Mouse (Mus musculus): Measurements from ENCODE around the gene Zkscan16.
A peak's percentile ranks its signal among the peaks of the same experiment; 100 is the strongest.

The Zkscan16 gene

DNA sequence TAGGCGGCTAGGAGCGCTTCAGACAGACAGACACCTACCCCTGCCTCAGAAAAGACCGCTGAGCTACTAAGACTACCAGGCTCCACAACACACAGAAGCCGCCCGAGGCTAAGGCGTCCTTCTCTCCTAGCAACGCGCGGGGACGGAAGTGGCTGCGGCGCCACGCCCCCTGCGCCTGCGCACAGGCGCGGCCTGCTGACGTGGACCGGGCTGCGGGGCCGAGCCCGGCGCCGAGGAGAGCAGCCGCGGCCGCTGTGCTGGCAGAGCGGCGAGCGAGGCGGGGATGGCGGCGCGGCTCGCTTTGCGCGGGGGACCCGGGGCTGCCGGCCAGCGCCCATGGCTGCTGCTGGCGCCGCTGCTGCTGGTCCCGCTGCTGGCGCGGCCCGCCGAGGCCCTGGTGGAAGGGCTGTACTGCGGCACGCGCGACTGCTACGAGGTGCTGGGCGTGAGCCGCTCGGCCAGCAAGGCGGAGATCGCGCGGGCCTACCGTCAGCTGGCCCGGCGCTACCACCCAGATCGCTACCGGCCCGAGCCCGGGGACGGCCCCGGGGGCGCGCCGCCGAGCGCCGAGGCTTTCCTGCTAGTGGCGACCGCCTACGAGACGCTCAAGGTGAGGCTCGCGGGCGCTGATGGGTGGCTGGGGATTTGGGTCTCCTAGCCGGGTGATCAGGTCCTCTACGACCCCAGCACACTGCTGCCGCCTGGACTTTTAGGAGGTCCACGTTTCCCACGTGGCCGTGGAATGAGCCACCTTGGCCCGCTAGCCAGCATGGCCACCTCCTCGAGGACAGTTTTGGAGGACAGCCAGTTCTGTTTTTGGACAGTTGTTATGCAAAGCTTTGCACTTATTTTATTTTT lies 59.7 kb downstream of the Zkscan16 start, which contains the start of gene Gm20503:
Gene Gm20503 (plus strand): TSS at position 263 of the 858 bp plus-strand sequence.
- peak; percentile 92 for DNase-seq

DNA sequence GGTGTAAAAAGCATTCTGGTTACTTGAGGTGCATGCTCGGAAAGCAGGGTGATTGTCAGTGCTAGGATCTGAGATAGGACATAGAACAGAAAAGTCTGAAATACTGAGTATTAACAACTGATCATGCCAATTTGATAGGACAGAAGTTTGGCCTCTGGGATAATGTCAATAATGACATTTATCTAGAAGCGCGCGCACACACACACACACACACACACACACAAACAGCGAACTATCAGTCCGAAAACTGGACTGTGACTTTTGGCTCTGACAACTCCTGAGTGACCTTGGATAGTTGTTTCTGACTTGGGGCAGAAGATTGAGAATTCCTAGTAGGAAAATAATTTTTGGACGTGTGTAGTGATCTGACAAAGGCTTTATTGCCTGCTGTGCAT lies 60.4 kb downstream of the Zkscan16 start:
- peak; percentile 47 for DNase-seq

DNA sequence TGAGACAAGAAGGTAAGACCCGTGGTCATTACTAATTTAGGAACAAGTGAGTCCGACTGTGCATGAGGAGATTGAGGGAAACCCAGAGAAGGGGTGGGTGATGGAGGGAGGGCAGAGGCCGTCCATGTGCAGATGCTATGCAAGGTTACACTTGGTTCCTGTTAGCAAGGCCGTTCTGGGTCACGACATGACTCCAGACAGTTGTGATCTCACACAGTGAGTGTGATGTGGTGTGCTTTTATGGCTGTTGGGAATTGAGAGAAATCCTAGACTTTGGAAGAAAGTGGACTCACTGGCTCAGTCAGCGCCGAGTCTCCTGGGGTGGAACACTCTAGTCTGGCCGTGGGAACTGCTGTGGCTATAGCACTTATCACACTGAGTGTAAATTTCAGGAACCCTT lies 62.8 kb downstream of the Zkscan16 start:
- no peak for DNase-seq

DNA sequence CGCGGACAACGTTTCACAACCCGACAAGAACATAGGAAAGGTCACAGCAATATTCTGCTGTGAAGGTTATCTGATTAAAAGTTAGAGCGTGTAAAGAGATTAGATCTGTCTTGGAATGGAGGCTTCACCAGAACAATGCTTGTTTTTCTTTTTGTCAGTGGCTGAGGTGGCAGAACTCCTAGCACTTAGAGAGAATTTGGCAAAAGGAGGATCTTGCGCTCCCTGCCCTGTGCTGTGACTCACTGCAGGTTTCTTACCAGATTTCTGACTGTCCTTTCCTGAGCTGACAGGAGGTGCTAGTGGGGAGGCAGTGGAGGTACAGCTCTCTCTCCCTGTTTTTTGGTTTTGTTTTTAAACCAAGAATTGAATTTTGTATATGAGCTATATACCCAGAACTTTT lies 63.6 kb downstream of the Zkscan16 start:
- DNase-seq: no peak

Data from kidney, adult 9 months (tissue).